Mouse (Mus musculus): ENCODE measurements around the gene Idi2.

DNA sequence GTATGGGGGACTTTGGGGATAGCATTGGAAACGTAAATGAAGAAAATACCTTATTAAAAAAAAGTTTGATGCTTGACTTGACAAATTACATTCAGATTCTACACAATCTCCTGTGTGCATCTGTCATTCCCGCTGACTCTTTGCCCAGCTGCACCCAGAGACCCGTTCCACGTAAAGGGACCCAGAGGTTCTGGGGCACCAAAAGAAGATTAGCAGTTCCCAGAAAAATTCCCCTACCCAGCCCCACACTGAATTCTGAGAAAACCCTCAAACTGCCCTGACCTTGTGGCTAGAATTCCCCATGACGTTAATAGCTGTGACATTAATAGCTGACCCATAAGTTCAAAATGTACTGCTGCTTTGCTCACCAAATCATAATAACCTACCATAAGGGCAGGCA, 12.6 kb downstream of the Idi2 start:
- TF ChIP-seq CTCF (IDR thresholded peaks at IDR 0.05; ENCODE audit: low read depth, low read length): no peak
- TF ChIP-seq POLR2A (IDR thresholded peaks at IDR 0.05; ENCODE audit: borderline replicate concordance, low read depth, low read length): no peak
